Mouse (Mus musculus) layer of hippocampus, postnatal 36 days (tissue): ENCODE results near the gene Atp2c1. TPM values are rescaled to one million over a fixed set of nuclear protein-coding genes. Genes with fewer than 3 reads are reported as not detected.

Source experiments
- DNase-seq, 2 experiments: peaks; one replicate each; pipeline ENCODE4 v3.0.0; 2022
- total RNA-seq, 2 experiments: library from RNA; stranded (reverse); gene quantifications; 2 replicates each; pipeline ENCODE4 v1.2.3; 2021

The Atp2c1 gene
- total RNA-seq, 2 experiments from 2014 or later = 254 to 255 TPM

DNA sequence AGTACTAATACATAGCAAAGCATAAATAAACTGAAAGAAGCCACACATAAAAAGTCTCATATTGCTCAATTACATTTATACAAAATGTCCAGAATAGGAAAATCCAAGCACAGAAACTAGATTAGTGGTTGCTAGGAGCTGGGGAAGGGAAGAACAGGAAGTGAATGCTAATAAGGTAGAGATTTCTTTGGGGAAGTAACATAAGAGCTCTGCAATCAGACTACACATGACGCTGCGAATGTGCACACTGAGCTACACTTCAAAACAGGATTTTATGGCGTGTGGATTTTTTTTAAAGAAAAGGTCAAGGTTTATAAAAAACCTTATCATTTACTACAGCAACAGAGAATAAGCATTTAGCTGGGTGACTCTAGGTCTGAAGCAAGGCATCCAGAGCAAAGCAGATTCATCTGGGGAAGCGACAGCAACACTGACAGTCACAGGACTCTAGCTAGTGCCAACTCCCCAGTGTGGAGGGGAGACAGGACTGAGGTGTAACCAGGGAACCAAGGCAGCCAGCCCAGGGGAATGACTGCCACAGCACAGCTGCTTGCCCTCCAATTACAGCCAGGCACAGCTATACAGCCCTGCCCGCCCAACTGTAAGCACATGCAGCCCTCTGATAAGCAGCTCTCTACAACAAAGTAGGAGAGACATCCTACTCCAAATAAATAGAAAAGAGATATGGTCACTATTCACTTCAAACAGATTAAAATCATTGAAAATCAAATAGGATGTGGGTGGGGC lies 42.6 kb downstream of the Atp2c1 start:
- no peak for DNase-seq

DNA sequence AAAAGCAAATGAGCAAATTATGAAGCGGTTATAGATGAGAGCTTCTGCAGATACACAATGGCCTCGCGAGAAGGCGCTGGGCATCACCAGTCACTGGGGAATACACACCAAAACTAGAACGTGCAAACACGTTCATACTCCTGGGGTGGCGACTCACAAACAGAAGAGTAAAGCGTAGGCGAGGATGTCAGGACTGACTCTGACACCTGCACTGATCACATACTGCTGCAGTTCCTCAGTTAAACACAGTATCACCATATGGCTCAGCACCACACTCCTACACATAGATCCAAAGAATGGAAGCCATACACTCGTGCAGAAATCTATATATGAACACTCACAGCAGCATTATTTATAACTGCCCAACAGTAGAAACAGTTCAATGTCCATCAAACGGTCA lies 43.2 kb downstream of the Atp2c1 start:
- DNase-seq = no peak

DNA sequence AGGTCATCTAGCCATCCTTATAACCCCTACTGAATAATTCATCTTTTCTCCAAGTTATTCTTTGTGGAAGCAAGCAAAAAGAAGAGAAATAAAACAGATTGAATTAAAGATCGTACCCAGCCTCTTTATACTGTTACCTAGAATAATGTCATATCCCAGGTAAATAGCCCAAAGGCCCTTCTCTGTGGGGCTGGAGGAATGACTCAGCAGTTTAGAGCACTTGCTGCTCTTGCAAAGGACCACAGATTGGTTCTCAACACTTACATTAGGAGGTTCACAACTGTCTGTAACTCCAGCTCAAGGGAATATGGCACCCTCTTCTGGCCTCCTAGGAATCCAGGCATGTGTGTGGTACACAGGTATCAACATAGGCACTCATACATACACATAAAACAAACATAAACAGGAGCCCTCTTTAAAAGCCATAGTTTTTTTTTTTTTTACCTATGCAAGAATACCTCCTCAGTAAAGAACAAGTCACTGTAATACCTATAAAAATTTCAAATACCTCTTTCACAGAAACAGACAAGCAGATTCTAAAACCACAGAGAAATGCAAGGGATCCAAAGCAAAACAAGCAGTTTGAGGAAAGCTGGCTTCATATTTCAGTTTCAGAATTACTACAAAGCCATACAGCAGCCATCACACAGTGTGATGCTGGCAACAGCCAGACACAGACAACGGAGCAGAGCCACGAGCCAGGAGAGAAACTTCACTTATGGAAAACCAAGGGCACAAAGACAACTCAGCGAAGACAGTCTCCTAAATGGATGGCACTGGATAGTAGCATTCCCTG lies 44.2 kb downstream of the Atp2c1 start:
- DNase-seq = no peak

DNA sequence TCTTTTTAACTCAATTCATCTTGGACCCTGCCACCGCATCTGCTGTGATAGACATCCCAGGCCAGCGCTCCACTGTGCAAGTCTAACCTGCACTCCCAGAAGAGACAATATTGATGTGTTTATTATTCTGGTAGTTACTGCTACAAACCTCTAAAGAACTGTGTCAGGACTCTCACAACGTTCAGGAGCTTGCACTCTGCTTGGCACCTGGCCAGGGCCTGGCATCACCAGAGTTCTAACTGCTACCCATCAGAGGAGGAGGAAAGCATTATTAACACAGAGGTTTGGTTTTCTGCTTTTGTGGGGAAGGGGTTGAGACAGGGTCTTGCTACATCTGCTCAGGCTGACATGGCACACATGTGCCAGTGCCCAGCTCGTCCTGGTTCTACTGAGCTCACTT lies 45.0 kb downstream of the Atp2c1 start:
- DNase-seq = peak in 1 of 2 experiments; percentile 51

DNA sequence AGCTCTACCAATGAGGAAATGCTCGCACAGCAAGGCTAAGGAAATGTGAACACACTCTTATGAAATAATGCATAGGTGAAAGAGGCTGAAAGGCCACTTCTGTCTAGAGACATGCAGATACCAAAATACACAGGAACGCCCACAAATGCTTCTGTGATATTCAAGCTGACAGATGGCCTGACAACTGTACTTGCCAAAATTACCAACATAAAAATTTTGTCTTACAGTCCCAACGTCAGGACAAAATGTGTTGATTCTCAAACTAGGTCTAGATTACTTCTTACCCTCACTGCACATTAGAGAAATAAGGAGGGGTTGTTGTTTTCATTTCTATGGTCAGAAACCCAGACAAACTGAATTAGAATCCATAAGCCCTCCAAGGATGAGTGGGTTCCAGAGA lies 51.0 kb downstream of the Atp2c1 start:
- DNase-seq = no peak

DNA sequence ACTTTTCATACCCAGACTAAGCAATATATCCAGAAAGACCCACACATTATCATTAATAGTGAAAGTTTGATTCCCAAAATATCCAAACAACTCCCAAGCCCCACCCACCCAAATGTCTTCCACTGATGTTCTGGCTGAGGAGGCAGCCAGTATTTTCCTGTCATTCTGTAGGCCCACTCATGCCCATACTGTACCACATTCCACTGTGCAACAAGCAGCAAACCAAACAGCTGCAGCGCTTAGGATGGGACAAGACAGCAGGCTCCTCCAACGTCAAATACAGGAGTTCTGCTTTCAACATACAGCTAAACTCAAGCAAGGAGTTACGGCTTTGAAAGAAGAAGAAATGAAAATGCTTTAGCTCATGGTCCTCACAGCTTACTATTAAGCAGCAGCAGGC lies 52.2 kb downstream of the Atp2c1 start:
- DNase-seq = no peak

DNA sequence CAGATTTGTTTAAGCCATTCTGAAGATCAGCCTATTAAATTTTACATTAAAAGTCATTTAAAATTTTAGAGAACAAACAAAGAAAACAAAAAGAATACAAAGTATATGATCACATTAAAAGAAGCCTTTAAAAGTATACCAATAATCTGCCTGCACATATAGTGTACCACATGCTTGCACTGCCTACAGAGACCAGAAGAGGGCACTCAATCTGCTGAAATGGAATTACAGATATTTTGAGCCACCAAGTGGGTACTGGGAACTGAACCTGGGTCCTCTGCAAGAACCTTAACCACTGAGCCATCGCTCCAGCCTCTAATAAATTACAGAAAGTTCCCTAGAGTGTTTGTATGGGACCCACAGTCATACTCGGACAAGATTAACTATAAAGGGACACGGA lies 59.3 kb downstream of the Atp2c1 start:
- no peak for DNase-seq

DNA sequence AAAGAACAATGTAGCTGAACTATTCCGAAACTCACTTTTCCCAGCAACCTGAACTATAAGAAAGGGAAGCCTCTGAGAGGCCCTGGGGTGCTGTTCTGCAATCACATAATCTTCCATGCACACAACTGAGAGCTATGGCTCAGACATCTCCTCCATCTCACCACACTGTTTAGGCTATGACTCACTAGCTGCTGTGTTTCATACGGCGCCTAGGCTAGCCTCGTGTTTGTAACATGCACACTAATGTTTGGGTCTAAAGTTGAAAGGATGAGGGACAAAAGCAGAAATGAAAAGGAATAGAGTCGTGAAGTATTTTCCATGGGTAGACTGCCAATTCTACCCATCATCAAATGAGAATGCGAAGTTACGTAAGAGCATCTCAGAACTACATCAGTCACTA lies 65.6 kb downstream of the Atp2c1 start:
- DNase-seq = no peak

DNA sequence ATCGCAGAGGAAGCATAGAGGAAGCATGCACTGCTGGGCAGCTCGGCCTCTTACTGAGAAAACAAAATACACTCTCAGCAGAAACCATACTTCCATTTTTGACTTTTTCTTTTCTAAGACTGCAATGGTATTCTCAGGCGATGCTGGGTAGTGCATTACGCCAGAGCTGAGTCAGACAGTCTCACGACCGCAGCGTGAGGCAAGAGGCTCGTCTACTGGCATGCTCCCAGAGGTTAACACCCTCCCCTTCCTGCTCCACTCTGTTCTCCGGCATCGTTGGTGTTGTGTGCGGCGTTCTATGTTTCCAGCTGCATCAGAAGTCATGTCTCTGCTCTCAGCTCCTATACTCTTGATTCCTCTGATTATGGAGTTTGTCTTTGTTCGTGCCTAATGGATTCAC lies 68.1 kb downstream of the Atp2c1 start:
- DNase-seq = no peak

DNA sequence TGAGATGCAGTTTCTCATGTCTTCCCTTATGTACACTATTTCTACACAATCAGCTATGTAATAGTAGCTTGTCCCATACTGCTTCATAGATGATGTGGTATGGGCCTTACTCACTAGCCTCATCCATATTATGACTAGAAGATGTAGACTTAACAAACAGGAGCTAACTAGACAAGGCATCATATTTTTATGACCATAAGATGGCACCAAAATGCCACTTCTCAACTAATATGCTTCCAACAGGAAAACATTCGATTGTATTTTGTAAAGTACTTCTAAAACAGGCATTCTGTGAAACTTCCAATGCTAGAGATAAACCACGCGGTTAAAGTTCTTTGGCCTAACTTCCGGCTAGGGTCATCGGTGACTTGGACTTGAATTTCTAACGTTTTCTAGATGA lies 118.6 kb downstream of the Atp2c1 start:
- DNase-seq = no peak

DNA sequence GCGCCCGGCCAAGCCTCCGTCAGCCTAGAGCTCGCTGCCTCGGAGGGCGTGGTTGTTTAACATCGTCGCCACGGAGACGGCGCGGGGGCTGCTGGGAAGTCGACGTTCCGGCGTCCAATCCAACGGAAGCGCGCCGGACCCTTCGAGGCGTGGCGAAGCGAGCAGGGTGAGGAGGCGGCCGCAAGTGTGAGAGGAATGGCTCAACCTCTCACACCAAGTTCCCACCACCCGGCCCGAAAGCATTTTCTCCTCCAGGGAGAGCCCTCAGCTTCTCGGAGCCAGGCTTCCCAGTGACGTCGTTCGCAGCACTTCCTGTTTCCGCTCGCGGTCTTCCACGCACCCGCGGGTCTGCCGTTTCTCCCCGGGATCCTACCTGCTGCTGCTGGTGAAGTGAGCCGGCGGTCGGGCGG lies 131.9 kb downstream of the Atp2c1 start, which contains the start of the genes Aste1 and Nek11:
Gene Aste1, plus strand, starts transcription at position 175 of the 410 bp plus-strand sequence.
Gene Nek11, minus strand, starts transcription at position 307 of the 410 bp plus-strand sequence.
- DNase-seq = peak; percentile 92

DNA sequence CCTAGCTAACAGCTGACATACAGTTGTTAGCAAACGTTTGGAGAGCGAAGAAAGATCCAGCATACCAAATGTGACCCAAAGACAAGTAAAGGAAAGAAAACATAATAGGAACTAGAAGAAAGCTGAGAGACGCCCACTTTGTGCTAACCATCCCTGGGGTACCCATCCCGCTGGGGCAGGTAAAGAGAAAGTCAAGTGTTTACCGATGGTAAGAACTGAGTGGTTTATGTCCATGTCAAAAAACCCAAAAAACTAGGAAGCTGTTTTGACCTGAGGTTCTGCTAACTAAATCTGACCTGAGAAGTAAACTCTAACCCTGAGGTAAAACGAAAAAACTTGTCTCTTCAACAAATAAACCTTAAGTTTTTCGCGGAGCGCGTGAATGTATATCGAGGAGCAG lies 132.4 kb downstream of the Atp2c1 start:
- DNase-seq = no peak

DNA sequence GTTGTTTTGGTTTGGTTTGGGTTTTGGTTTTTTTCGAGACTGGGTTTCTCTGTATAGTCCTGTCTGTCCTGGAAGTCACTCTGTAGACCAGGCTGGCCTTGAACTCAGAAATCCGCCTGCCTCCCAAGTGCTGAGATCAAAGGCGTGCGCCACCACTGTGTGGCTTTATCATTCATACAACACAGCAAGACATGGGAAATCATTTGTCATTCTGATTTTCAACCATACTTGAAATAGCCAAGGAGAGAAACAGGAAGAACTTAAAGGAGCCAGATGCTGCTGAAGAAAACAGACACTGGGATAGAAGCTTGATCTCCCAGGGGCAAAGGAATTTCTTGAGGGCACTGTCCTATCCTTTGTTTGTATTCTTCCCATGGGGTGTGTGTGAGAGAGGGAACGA lies 136.5 kb downstream of the Atp2c1 start:
- no peak for DNase-seq

DNA sequence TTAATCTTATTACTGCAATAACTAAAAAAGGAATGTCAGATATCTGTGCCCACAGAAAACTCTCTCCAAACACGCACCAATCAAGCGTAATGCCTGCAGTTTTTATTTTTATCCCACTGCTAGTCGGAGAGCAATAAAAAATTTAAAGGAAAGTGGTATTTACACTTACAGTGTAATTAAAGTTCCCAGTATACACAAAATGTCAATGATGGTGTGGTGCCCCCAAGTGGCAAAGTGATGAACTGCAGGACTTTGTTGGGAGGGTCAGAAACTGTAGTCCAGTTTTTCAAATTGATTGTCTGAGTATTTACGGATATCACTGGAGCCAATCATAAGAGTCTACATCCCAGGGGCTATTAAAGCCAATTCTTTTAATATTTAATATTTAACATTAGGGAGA lies 137.8 kb downstream of the Atp2c1 start:
- peak; percentile 57 to 80 for DNase-seq

DNA sequence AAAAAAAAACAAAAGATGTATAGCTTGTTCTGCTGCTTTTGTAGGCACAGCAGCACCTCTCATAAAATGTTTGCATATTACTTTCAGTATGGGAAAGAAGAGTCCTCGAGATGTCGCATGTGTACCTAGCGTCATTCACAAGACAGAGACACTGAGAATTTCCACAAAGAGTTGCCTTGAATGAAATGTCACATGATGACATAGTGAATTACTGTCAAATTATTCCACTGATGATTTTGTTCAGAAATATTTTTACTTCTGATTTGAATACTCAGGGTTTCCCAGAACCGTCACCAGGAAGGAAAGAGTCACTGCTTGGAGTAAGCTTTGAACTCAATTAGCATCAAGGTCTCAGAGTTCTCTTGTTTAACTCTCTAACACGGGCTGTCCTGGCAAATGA lies 139.7 kb downstream of the Atp2c1 start:
- no peak for DNase-seq

DNA sequence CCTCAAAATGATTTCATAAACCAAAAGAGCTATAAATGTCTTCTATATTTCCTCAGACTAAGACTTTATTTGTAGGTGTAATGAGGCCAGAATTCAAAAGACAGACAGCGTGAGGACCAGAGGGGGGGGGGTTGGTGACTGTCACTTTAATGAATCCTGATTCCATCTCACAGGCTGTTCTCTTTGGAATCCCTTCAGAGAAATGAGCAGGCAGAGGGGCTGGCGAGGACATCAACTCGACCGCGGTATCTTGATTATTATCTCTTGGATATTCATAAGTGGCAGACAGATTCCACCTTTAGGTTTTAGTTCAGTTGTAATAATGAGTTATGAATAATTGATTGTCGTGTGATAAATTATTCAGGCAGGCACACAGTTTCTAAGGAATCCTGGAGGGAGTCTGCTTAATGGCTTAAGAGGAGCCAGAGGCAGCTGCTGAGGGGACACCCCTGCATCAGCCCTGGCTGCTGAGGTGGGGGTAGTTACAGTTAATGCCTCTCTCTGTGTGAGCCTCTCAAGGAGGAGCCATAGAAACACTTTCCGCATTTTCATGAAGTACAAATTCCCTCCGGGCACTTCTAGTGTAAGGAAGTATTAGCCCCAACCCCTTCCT lies 147.5 kb downstream of the Atp2c1 start:
- no peak for DNase-seq

DNA sequence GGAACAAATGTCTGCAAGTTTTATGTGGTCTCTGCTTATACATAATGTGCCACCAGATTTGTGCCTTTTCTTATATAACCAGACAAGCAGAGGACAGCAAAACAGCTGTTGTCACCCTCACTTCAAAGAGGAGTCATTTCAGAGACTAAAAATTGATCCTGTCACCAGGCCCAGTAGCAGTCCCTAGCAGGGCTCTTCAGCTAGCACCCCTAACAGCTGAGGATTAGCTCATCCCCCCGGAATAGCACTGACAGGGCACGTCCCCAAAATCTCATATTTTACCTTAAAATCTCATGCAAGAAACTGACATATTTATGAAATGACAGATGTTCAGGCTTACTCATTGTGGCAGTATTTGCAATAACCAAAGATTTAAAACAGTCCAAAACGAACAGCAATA lies 149.5 kb downstream of the Atp2c1 start:
- DNase-seq = no peak

DNA sequence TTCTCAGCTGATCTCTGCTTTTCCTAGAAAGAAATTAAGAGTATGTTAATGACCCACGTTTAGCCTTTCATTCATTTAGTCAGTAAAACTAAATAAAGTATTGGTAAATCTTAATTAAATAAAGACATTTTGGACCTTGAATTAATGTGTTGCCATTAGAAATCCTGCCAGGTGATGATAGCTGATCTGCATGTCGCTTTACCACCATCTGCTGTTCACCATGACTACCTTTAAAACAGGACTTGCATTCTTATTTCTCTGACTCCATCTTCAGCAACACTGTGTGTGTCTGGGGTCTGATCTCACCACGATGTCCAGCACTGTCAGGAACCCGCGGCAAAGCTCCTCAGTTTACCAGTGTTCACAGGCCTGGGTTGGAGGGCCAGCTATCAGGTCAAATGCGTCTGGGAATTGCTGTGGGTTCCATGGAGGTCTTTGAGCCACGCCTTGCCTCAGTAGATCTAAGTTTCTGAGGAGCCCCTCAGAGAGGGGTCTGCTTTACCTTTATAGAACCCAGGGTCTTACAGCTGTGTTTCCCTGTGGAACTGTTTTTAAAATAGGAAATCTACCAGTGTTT lies 150.1 kb downstream of the Atp2c1 start:
- DNase-seq = no peak

DNA sequence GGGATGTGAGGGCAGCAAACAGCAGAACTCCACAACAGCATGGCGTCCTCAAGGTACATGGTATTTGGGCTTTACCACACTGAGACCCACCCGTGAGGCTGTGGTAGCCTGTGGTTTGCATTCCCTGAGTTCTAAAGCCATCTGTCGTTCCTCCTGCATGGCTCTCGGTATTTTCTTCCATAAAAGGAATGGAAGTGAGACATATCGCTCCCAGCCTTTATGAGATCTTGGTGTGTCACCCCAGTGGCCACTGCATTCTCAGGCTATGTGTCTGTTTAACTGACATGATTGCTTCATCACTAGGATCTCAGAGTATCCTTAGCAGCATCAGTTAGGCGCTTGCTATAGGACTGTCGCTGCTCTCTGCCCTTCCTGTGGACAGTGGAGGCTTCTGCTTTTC lies 150.7 kb downstream of the Atp2c1 start:
- DNase-seq = no peak

DNA sequence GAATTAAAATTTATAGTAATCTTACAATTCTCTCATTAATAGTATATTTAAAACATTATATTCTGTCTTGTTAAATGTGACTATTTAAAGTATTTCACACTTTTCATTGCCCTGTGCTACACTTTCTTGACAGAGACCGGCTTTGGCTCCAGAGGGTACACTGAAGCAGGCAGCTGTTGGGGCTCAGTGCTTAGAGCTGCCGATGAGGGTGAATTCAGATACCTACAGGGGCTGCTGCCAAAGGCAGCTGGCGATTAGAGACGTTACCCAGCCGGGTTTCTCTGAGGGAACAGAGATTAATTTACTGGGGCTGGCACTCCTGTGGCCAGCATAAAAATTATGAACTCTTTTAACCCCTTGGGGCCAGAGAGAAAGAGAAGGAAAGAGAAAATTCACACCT lies 152.8 kb downstream of the Atp2c1 start:
- DNase-seq = no peak

DNA sequence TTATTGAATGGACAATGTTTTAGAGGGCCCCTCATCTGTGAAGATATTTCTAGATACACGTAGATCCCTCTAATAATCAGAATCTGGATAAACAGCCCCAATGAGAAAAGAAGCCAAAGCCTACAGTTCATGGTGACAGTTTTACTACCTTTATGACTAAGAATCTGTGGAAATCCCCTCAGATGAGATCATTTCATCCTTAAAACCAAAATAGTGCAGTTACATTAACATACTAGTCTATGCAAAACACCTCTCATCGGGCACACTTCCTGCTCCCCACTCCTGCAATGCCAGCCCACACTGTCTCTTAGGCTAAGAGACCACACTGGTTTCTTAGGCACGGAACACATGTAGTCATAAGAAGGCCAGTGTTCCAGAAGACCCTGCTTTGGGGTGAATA lies 158.5 kb downstream of the Atp2c1 start:
- no peak for DNase-seq

DNA sequence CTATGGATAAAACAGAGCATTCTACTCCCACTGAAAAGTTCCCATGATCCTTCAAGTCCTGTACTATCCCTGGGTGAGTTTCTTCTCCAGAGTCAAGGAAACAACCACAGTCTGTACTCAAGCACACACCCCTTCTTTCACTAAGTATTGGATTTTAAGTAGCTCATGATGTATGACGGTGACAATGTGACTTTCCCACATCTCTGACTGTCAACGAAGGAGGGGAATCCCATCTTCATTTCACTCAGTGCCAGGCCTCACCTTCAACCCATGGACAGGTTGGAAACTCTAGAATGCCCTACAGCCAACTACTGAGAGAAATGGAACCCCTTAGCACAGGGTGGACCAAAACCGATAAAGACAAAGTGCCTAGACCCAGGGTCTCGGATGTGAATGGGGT lies 160.9 kb downstream of the Atp2c1 start:
- DNase-seq = no peak
